Mouse (Mus musculus): ENCODE measurements around the gene Actl6a.

Actl6a gene

GRCm38 (mm10) chr3:32749820-32750579, 43.9 kb downstream of the Actl6a start:
- DNase-seq, result no peak

GRCm38 (mm10) chr3:32754384-32754915, 48.4 kb downstream of the Actl6a start:
- no peak for DNase-seq

- DNase-seq, result no peak
Measured at GRCm38 (mm10) chr3:32759212-32759611, 53.1 kb downstream of the Actl6a start.

GRCm38 (mm10) chr3:32762962-32763361, 56.9 kb downstream of the Actl6a start:
- no peak for DNase-seq

- DNase-seq, result no peak
Measured at GRCm38 (mm10) chr3:32763902-32764301, 57.8 kb downstream of the Actl6a start.

GRCm38 (mm10) chr3:32770781-32771180, 64.7 kb downstream of the Actl6a start:
- DNase-seq, result no peak
